Mouse (Mus musculus) olfactory bulb, adult 2 months (tissue): ENCODE data around the gene Asb14. TPM values are rescaled to one million over a fixed set of nuclear protein-coding genes. Genes with fewer than 3 reads are reported as not detected.

Source experiments
- H3K27ac ChIP-seq: fragments of 200-500 bp; 2 replicates; pipeline ENCODE4 v1.5.1; 2012; ENCODE audit warnings: low read depth, low read length; ENCODE audit not compliant: insufficient read depth
- H3K4me1 ChIP-seq: fragments of 200-500 bp; 2 replicates; pipeline ENCODE4 v1.6.1; 2012; ENCODE audit warnings: low read length; ENCODE audit not compliant: control insufficient read depth, insufficient read depth
- H3K4me3 ChIP-seq: fragments of 200-500 bp; 2 replicates; pipeline ENCODE4 v1.5.1; 2012; ENCODE audit warnings: mild to moderate bottlenecking, low read depth, low read length, moderate library complexity; ENCODE audit not compliant: insufficient read depth
- CTCF ChIP-seq: fragments of 200-500 bp; IDR thresholded peaks from 2 replicates; pipeline ENCODE4 v1.5.1; 2012; ENCODE audit warnings: low read depth, mild to moderate bottlenecking, low read length, moderate library complexity; ENCODE audit not compliant: insufficient read depth
- POLR2A ChIP-seq: fragments of 200-500 bp; IDR thresholded peaks from 2 replicates; pipeline ENCODE4 v1.6.1; 2012; ENCODE audit warnings: mild to moderate bottlenecking, low read depth, low read length, moderate library complexity; ENCODE audit not compliant: insufficient read depth
- WGBS: fragments of 180-500 bp; shearing (Covaris S2); methylation state at CpG from one replicate; pipeline ENCODE4 v1.1.7; 2018; 5-methylcytosine and 5-hydroxymethylcytosine counted together
- polyA plus RNA-seq: library from polyadenylated mRNA; stranded (reverse); fragments of >200 nt; gene quantifications from 2 replicates; pipeline ENCODE4 v1.2.4, GENCODE M21; 2012; ENCODE audit warnings: low replicate concordance; ENCODE audit not compliant: missing spikeins, insufficient read depth, insufficient read length

Asb14 gene
- polyA plus RNA-seq = not detected in 2 replicates

GRCm38 (mm10) chr14:26894392-26894791, at the start of gene Asb14:
Asb14 (plus strand) TSS chr14:26894557.
- TF ChIP-seq CTCF = no peak
- no peak for TF ChIP-seq POLR2A
- Histone ChIP-seq H3K4me1 (no peaks in the 10 kb centered on the region), H3K27ac (no peak within 1 kb of the TSS), H3K4me3 (no peak within 1 kb of the TSS)
- 91% methylated on average over 4 of the region's 4 CpGs for WGBS

GRCm38 (mm10) chr14:26853053-26853452, 41.3 kb upstream of the Asb14 start:
- TF ChIP-seq CTCF = no peak
- TF ChIP-seq POLR2A = no peak
- Histone ChIP-seq H3K27ac (no peak overlapping the region), H3K4me1 (no peaks in the 10 kb centered on the region), H3K4me3 (no peak overlapping the region)
- 84% methylated on average over 8 of the region's 8 CpGs for WGBS

GRCm38 (mm10) chr14:26854066-26854465, 40.3 kb upstream of the Asb14 start:
- Histone ChIP-seq H3K4me3 (no peak overlapping the region), H3K4me1 (no peaks in the 10 kb centered on the region), H3K27ac (no peak overlapping the region)
- TF ChIP-seq CTCF = no peak
- TF ChIP-seq POLR2A = no peak
- WGBS = 84% methylated on average over 2 of the region's 2 CpGs

- Histone ChIP-seq H3K27ac (no peak overlapping the region), H3K4me1 (peaks cover 7% of the 10 kb centered on the region), H3K4me3 (no peak overlapping the region)
- 62% methylated on average over 2 of the region's 2 CpGs for WGBS
- TF ChIP-seq CTCF = no peak
- no peak for TF ChIP-seq POLR2A
Observed at GRCm38 (mm10) chr14:26858364-26858763, 36.0 kb upstream of the Asb14 start.

- no peak overlapping the region for H3K27ac ChIP-seq
- WGBS = 81% methylated on average over 3 of the region's 3 CpGs
- TF ChIP-seq POLR2A (no peak), CTCF (no peak)
- H3K4me1 ChIP-seq = peaks cover 7% of the 10 kb centered on the region
- no peak overlapping the region for H3K4me3 ChIP-seq
Observed at GRCm38 (mm10) chr14:26859024-26859423, 35.3 kb upstream of the Asb14 start.

- Histone ChIP-seq H3K4me1 (no peaks in the 10 kb centered on the region), H3K27ac (no peak overlapping the region), H3K4me3 (no peak overlapping the region)
- 67% methylated on average over 9 of the region's 9 CpGs for WGBS
- TF ChIP-seq CTCF (no peak), POLR2A (no peak)
Observed at GRCm38 (mm10) chr14:26867356-26867755, 27.0 kb upstream of the Asb14 start.

DNA sequence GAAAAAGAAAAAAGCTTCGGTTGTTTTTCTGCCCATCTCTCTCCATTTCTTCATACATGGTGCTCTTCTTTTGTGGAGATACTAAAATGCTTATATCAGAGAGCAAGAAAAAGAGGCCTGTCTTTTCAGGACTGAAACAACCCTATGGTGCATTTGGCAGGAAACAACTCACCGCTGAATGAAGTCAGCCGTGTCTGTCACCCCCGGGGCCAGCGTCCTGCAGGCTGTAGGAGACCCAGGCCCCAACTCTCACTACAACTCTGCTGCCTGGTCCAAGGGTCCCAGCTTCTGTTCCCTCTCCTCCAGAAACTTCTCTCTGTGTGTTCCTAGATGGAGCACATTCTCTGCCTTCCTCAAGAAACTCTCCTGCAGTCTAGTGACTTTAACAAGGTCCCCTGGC, 26.1 kb upstream of the Asb14 start:
- TF ChIP-seq CTCF (no peak), POLR2A (no peak)
- 89% methylated on average over 5 of the region's 5 CpGs for WGBS
- H3K27ac ChIP-seq = no peak overlapping the region
- no peaks in the 10 kb centered on the region for H3K4me1 ChIP-seq
- H3K4me3 ChIP-seq = no peak overlapping the region

DNA sequence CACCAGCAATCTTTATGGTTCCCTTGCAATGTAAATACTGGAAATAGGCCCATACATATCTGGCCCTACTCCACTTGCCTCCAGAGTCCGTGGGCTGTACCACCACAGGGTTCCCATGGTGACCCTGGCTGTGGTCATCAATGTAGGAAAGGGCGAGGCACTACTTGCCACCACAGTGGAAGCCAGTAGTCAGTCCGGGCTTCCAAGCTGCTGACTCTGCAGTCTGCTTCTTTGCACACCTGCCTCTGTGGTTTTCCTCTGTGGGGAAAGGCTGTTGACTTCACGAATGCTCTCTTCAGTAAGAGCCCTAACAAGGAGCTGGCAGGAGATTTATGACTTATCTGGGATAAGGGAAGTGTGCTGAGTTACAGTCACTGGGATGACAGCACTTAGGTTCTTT, 15.6 kb upstream of the Asb14 start:
- no peak for TF ChIP-seq CTCF
- no peak for TF ChIP-seq POLR2A
- Histone ChIP-seq H3K4me3 (no peak overlapping the region), H3K4me1 (no peaks in the 10 kb centered on the region), H3K27ac (no peak overlapping the region)
- 85% methylated on average over 4 of the region's 4 CpGs for WGBS

DNA sequence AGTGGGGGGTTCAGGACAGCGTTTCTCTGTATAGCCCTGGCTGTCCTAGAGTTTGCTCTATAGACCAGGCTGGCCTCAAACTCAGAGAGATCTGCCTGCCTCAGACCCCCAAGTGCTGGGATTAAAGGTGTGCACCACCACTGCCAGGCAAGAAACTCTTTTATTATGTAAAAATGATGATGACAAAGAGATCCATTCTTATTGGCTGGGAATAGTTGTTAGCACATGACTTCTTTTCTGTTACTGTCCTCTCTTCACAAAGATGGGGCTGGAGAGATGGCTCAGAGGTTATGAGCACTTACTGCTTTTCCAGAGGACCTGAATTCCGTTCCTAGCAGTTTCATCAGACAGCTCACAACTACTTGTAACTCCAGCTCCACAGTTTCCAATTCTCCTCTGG, 14.4 kb upstream of the Asb14 start:
- WGBS = 69% methylated on average over 2 of the region's 2 CpGs
- no peak overlapping the region for H3K27ac ChIP-seq
- no peaks in the 10 kb centered on the region for H3K4me1 ChIP-seq
- H3K4me3 ChIP-seq = no peak overlapping the region
- TF ChIP-seq CTCF = no peak
- no peak for TF ChIP-seq POLR2A

DNA sequence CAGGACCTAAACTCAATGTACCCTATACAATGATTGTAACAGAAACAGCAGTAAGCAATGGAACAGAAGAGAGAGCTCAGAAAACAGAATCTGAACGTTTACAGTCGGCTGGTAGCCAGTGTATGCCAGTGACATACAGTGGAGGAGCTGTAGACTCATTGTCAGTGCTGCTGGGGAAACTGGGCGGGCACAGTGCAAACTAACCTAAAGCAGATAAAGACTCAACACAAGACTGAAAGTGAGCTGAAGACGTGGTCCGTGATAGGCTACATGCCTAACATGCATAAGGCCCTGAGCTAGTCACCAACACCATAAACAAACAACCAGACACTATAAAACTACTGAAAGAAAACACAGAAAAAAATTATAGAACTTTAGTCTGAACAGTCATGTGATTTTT, 12.7 kb upstream of the Asb14 start:
- no peak overlapping the region for H3K27ac ChIP-seq
- WGBS = 90% methylated on average over 5 of the region's 5 CpGs
- no peak overlapping the region for H3K4me3 ChIP-seq
- no peak for TF ChIP-seq POLR2A
- no peak for TF ChIP-seq CTCF
- H3K4me1 ChIP-seq = no peaks in the 10 kb centered on the region
